8 mouse cellular contexts compared by ENCODE assay signal in genomic region chr5:31047848-31048762, GRCm38 (mm10). TPM values are rescaled to one million over a fixed set of nuclear protein-coding genes. Genes with fewer than 3 reads are reported as not detected.
A peak's percentile ranks its signal among the peaks of the same experiment; 100 is the strongest.
DNase-seq lines count a peak whose midpoint lies in the region; ATAC-seq and TF ChIP-seq lines count a peak whose summit lies in the region.

Atraid (plus strand) TSS chr5:31048312.

- WGBS in heart, embryonic 12.5 days = under 1% methylated on average over 73 of the region's 73 CpGs
- WGBS in kidney, postnatal 0 days = under 1% methylated on average over 73 of the region's 73 CpGs
- WGBS in liver, embryonic 11.5 days = under 1% methylated on average over 73 of the region's 73 CpGs
- WGBS in stomach, embryonic 14.5 days = under 1% methylated on average over 73 of the region's 73 CpGs

- ATAC-seq in erythroid progenitor cell, adult 5-6 weeks (replicated peaks; ENCODE audit: low FRiP score, poor library complexity, severe bottlenecking) = peak; percentile 87
- peak; percentile 97 for ATAC-seq in heart, embryonic 12.5 days (ENCODE audit: insufficient number of reproducible peaks, low FRiP score)
- ATAC-seq in kidney, postnatal 0 days (replicated peaks; ENCODE audit: low FRiP score, low read depth) = peak; percentile 97
- ATAC-seq in liver, embryonic 11.5 days (replicated peaks; ENCODE audit: low FRiP score) = peak; percentile 97
- ATAC-seq in stomach, embryonic 14.5 days (ENCODE audit: insufficient number of reproducible peaks, insufficient read depth, low FRiP score, low read depth) = peak; percentile 98

- DNase-seq in CD4-positive helper T cell, adult 2 months (ENCODE audit: low read depth, low spot score) = peak; percentile 99
- DNase-seq in brain, embryonic 18.5 days (ENCODE audit: low read depth, low spot score) = peak; percentile 96
- peak; percentile 98 for DNase-seq in kidney, postnatal 0 days (ENCODE audit: low spot score)
- peak; percentile 100 for DNase-seq in liver, embryonic 11.5 days (ENCODE audit: low spot score)
- DNase-seq in naive thymus-derived CD4-positive, alpha-beta T cell, adult 2 months (ENCODE audit: low read depth) = peak; percentile 99

- no peaks in the 10 kb centered on the region for H3K27me3 ChIP-seq in heart, embryonic 12.5 days (replicated peaks)
- H3K27me3 ChIP-seq in kidney, postnatal 0 days (ENCODE audit: insufficient read depth, low read length) = no peaks in the 10 kb centered on the region
- H3K27me3 ChIP-seq in liver, embryonic 11.5 days (replicated peaks; ENCODE audit: control insufficient read depth, insufficient read depth, low read length) = no peaks in the 10 kb centered on the region
- H3K27me3 ChIP-seq in stomach, embryonic 14.5 days (ENCODE audit: control insufficient read depth, insufficient read depth, low read length) = no peaks in the 10 kb centered on the region

- no peaks in the 10 kb centered on the region for H3K9me3 ChIP-seq in heart, embryonic 12.5 days (replicated peaks)
- H3K9me3 ChIP-seq in kidney, postnatal 0 days (replicated peaks; ENCODE audit: low read length) = no peaks in the 10 kb centered on the region
- H3K9me3 ChIP-seq in liver, embryonic 11.5 days (ENCODE audit: control insufficient read depth, low read length) = no peaks in the 10 kb centered on the region
- no peaks in the 10 kb centered on the region for H3K9me3 ChIP-seq in stomach, embryonic 14.5 days (ENCODE audit: control insufficient read depth, low read depth, low read length)

- peak within 1 kb of the TSS; percentile 96 for H3K27ac ChIP-seq in heart, embryonic 12.5 days (ENCODE audit: poor library complexity, severe bottlenecking)
- H3K27ac ChIP-seq in kidney, postnatal 0 days = peak within 1 kb of the TSS; percentile 95
- H3K27ac ChIP-seq in liver, embryonic 11.5 days (ENCODE audit: low read depth, low read length) = peak within 1 kb of the TSS; percentile 88
- peak within 1 kb of the TSS; percentile 98 for H3K27ac ChIP-seq in stomach, embryonic 14.5 days (ENCODE audit: low read length)

- peak within 1 kb of the TSS; percentile 80 for H3K4me2 ChIP-seq in heart, embryonic 12.5 days
- peak within 1 kb of the TSS; percentile 75 for H3K4me2 ChIP-seq in kidney, postnatal 0 days (ENCODE audit: low read length)
- H3K4me2 ChIP-seq in liver, embryonic 11.5 days = peak within 1 kb of the TSS; percentile 95
- peak within 1 kb of the TSS; percentile 76 for H3K4me2 ChIP-seq in stomach, embryonic 14.5 days (replicated peaks; ENCODE audit: low read depth, low read length)

- H3K9ac ChIP-seq in heart, embryonic 12.5 days = peak within 1 kb of the TSS; percentile 85
- H3K9ac ChIP-seq in kidney, postnatal 0 days (ENCODE audit: low read depth, low read length) = peak within 1 kb of the TSS; percentile 77
- H3K9ac ChIP-seq in liver, embryonic 11.5 days (ENCODE audit: low read depth, low read length) = peak within 1 kb of the TSS; percentile 84
- H3K9ac ChIP-seq in stomach, embryonic 14.5 days (replicated peaks; ENCODE audit: low read depth, low read length) = peak within 1 kb of the TSS; percentile 86

- H3K4me1 ChIP-seq in heart, embryonic 12.5 days (replicated peaks) = peaks cover 5% of the 10 kb centered on the region
- no peaks in the 10 kb centered on the region for H3K4me1 ChIP-seq in kidney, postnatal 0 days (replicated peaks; ENCODE audit: insufficient read depth, low read length)
- peaks cover 5% of the 10 kb centered on the region for H3K4me1 ChIP-seq in liver, embryonic 11.5 days (replicated peaks; ENCODE audit: control insufficient read depth, insufficient read depth, low read length)
- peaks cover 5% of the 10 kb centered on the region; the same call in 1 of the 2 replicates for H3K4me1 ChIP-seq in stomach, embryonic 14.5 days (ENCODE audit: control insufficient read depth, insufficient read depth, low read length)

- H3K36me3 ChIP-seq in heart, embryonic 12.5 days = peaks cover 22% of the 10 kb centered on the region
- H3K36me3 ChIP-seq in kidney, postnatal 0 days (ENCODE audit: insufficient read depth, low read length) = peaks cover 1% of the 10 kb centered on the region; the same call in 1 of the 2 replicates
- peaks cover 3% of the 10 kb centered on the region; the same call in 1 of the 2 replicates for H3K36me3 ChIP-seq in liver, embryonic 11.5 days (ENCODE audit: control insufficient read depth, insufficient read depth, low read length)
- H3K36me3 ChIP-seq in stomach, embryonic 14.5 days (ENCODE audit: control insufficient read depth, insufficient read depth, low read length) = no peaks in the 10 kb centered on the region

- H3K4me3 ChIP-seq in heart, embryonic 12.5 days = peak within 1 kb of the TSS; percentile 62
- H3K4me3 ChIP-seq in kidney, postnatal 0 days (replicated peaks; ENCODE audit: low read depth, low read length) = peak within 1 kb of the TSS; percentile 58
- H3K4me3 ChIP-seq in liver, embryonic 11.5 days (ENCODE audit: low read depth, low read length) = peak within 1 kb of the TSS; percentile 83
- H3K4me3 ChIP-seq in stomach, embryonic 14.5 days (ENCODE audit: low read depth, low read length) = peak within 1 kb of the TSS; percentile 55

- peak; percentile 25; the same call in 1 of the 2 replicates for TF ChIP-seq CTCF in kidney, postnatal 0 days (IDR thresholded peaks at IDR 0.05; ENCODE audit: low read depth)

RNA-seq across cellular contexts. Expression of gene Atraid, which starts in this region (rescaled TPM):
- total RNA-seq in erythroid progenitor cell, adult 5-6 weeks (2015; ENCODE audit: low replicate concordance) = 38.6 and 49.9 TPM in 2 replicates
- total RNA-seq in erythroid progenitor cell, adult 5-6 weeks (2017; ENCODE audit: low replicate concordance) = 15.1 and 16.0 TPM in 2 replicates
- 102 and 107 TPM in 2 replicates for polyA plus RNA-seq in heart, embryonic 12.5 days (2016; fragmentation: Nextera tagmentation; extraction: Ambion mirVana)
- polyA plus RNA-seq in kidney, postnatal 0 days (2015; fragmentation: Nextera tagmentation; extraction: Ambion mirVana) = 271 and 290 TPM in 2 replicates
- 68.5 and 72.4 TPM in 2 replicates for polyA plus RNA-seq in liver, embryonic 11.5 days (2014; fragmentation: Nextera tagmentation; extraction: Ambion mirVana)
- 173 and 186 TPM in 2 replicates for polyA plus RNA-seq in stomach, embryonic 14.5 days (2014; fragmentation: Nextera tagmentation; extraction: Ambion mirVana)

Comparison
In these comparisons a context has a peak if more than half of its experiments do, and no peak if none do; other contexts are left out.
1. Peak in every context shown above with its lines: DNase-seq, ATAC-seq, H3K4me3 ChIP-seq and H3K27ac ChIP-seq.